Mouse (Mus musculus): Measurements from ENCODE around the gene Pmepa1.

- TF ChIP-seq CTCF (IDR thresholded peaks at IDR 0.05; ENCODE audit: low read depth) = no peak
- no peak for TF ChIP-seq EP300 (IDR thresholded peaks at IDR 0.05; ENCODE audit: low read depth)
Measured at GRCm38 (mm10) chr2:173266349-173267112, 9.8 kb downstream of the Pmepa1 start.
